Mouse (Mus musculus) lung, postnatal 0 days (tissue): ENCODE data around the gene Dnah5. TPM values are rescaled to one million over a fixed set of nuclear protein-coding genes. Genes with fewer than 3 reads are reported as not detected.

Source experiments
- ATAC-seq: fragments of 200-750 bp; cut with Nextera tagmentation; 2 replicates; pipeline ENCODE4 v1.8.0; 2017; ENCODE audit warnings: moderate library complexity
- DNase-seq: peaks from one replicate; pipeline ENCODE4 v3.0.0-alpha.2; 2016; ENCODE audit warnings: low spot score
- H3K27ac ChIP-seq: fragments of 300-500 bp; sonication (generic); 2 replicates; pipeline ENCODE4 v1.5.1; 2014; ENCODE audit warnings: antibody characterized with exemption, mild to moderate bottlenecking, low read length, mixed read lengths
- H3K27me3 ChIP-seq: fragments of 300-500 bp; sonication (generic); replicated peaks from 2 replicates; pipeline ENCODE4 v1.6.1; 2014; ENCODE audit warnings: low read length, mixed read lengths; ENCODE audit not compliant: insufficient read depth
- H3K36me3 ChIP-seq: fragments of 300-500 bp; sonication (generic); 2 replicates; pipeline ENCODE4 v1.6.1; 2014; ENCODE audit warnings: low read length, mixed read lengths; ENCODE audit not compliant: insufficient read depth
- H3K4me1 ChIP-seq: fragments of 300-500 bp; sonication (generic); 2 replicates; pipeline ENCODE4 v1.6.1; 2014; ENCODE audit warnings: antibody characterized with exemption, low read depth, low read length, mixed read lengths; ENCODE audit not compliant: insufficient read depth
- H3K4me2 ChIP-seq: fragments of 300-500 bp; sonication (generic); replicated peaks from 2 replicates; pipeline ENCODE4 v1.6.1; 2014; ENCODE audit warnings: low read depth, mild to moderate bottlenecking, low read length, moderate library complexity, mixed read lengths
- H3K4me3 ChIP-seq: fragments of 300-500 bp; sonication (generic); 2 replicates; pipeline ENCODE4 v1.5.1; 2014; ENCODE audit warnings: low read depth, low read length
- H3K9ac ChIP-seq: fragments of 300-500 bp; sonication (generic); replicated peaks from 2 replicates; pipeline ENCODE4 v1.6.1; 2014; ENCODE audit warnings: low read depth, mild to moderate bottlenecking
- H3K9me3 ChIP-seq: fragments of 300-500 bp; sonication (generic); 2 replicates; pipeline ENCODE4 v1.6.1; 2016; ENCODE audit warnings: low read length, mixed read lengths
- CTCF ChIP-seq: IDR thresholded peaks from 2 replicates; pipeline ENCODE4 v1.5.1; 2016; ENCODE audit warnings: antibody characterized with exemption, mild to moderate bottlenecking
- EP300 ChIP-seq: IDR thresholded peaks from 2 replicates; pipeline ENCODE4 v1.6.1; 2016; ENCODE audit warnings: antibody characterized with exemption, mild to moderate bottlenecking, control low read depth
- WGBS: fragments of 180-500 bp; shearing (Covaris S2); extraction: QIAGEN DNeasy Blood & Tissue Kit; methylation state at CpG from one replicate; pipeline ENCODE4 v1.1.7; 2014; 5-methylcytosine and 5-hydroxymethylcytosine counted together
- polyA plus RNA-seq: library from polyadenylated mRNA; unstranded; fragments of >200 nt; fragmentation: Nextera tagmentation; extraction: Ambion mirVana; gene quantifications from 2 replicates; pipeline ENCODE4 v1.2.1, GENCODE M21; 2015

The Dnah5 gene
- polyA plus RNA-seq, 1 experiment from 2014 or later: 1.1 TPM

DNA sequence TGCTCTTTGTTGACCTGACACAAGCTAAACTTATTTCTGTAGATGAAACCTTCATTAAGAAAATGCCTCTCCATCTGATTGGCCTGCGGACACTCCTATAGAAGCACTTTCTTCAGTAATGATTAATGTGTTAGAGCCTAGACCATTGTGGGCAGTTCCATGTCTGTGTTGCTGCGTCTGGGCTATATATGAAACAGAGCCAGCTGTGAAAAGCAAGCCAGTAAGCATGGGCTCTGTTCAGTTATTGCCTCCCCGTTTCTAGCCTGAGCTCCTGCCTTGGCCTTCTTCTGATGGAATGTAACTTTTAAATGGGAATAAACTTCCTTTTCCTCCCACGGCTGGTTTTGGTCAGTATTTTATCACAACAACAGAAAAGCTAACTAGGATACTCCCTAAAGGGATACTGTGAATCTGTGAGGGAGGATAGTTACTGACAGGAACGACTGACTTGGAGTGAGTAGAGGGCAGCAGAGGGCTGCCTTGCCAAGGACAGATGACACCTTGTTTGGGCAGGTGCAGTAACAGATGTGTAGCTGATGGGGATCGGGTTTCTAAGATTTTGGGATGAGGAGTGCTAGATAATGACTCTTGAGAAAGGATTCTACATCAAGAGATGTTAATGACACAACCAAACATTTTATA, 270.3 kb downstream of the Dnah5 start:
- TF ChIP-seq CTCF (no peak), EP300 (no peak)
- Histone ChIP-seq H3K4me2 (no peak overlapping the region), H3K27ac (no peak overlapping the region), H3K36me3 (no peaks in the 10 kb centered on the region), H3K27me3 (no peaks in the 10 kb centered on the region), H3K4me1 (no peaks in the 10 kb centered on the region), H3K9me3 (no peaks in the 10 kb centered on the region), H3K9ac (no peak overlapping the region), H3K4me3 (no peak overlapping the region)
- 53% methylated on average over 6 of the region's 6 CpGs for WGBS
- ATAC-seq (no peak), DNase-seq (no peak)

GRCm38 (mm10) chr15:28502820-28503219, 299.3 kb downstream of the Dnah5 start:
- TF ChIP-seq EP300: no peak
- no peak for TF ChIP-seq CTCF
- no peaks in the 10 kb centered on the region for H3K4me1 ChIP-seq
- ATAC-seq (no peak), DNase-seq (no peak)
- 42% methylated on average over 4 of the region's 4 CpGs for WGBS
- H3K9me3 ChIP-seq: no peaks in the 10 kb centered on the region
- H3K4me2 ChIP-seq: no peak overlapping the region
- H3K36me3 ChIP-seq: no peaks in the 10 kb centered on the region
- no peak overlapping the region for H3K4me3 ChIP-seq
- no peaks in the 10 kb centered on the region for H3K27me3 ChIP-seq
- H3K27ac ChIP-seq: no peak overlapping the region
- H3K9ac ChIP-seq: no peak overlapping the region

DNA sequence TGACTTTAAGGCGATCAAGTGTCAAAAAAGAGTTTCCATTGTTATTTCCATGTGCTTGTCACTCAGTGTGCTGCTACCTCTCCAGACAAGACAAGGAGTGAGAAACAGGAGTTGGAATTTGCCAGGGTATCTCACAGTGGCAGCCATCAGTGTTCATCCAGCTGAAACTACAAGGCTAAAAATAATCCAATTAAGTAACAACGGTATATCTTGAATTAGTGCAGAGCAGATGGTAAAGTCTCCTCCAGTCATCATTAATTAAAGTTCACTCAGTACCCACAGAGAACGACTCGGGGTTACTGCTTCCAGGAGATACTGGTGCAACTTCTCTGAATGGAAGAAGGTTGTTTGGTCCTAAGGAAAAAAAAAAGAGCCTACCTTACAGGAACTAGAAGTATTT, 311.6 kb downstream of the Dnah5 start:
- Histone ChIP-seq H3K9me3 (no peaks in the 10 kb centered on the region), H3K4me1 (no peaks in the 10 kb centered on the region), H3K27me3 (no peaks in the 10 kb centered on the region), H3K4me3 (no peak overlapping the region), H3K36me3 (no peaks in the 10 kb centered on the region), H3K27ac (no peak overlapping the region), H3K4me2 (no peak overlapping the region), H3K9ac (no peak overlapping the region)
- no peak for DNase-seq
- ATAC-seq: no peak
- TF ChIP-seq CTCF (no peak), EP300 (no peak)
- 66% methylated on average over 4 of the region's 4 CpGs for WGBS

Other genes with a start within 250 kb of the Dnah5 start
- 15.6 and 18.4 TPM in 2 replicates for gene Trio, start 177.9 kb upstream of the Dnah5 start, polyA plus RNA-seq